Mouse (Mus musculus) left cerebral cortex, postnatal 25 days (tissue): ENCODE results near the gene Gfer. TPM values are rescaled to one million over a fixed set of nuclear protein-coding genes. Genes with fewer than 3 reads are reported as not detected.
"Not testable (repeated sequence)": the region's sequence is repeated elsewhere in the genome, so short reads cannot be mapped to it uniquely, and the experiment has no call there.

ENCODE experiments used
- DNase-seq, 2 experiments: peaks; one replicate each; pipeline ENCODE4 v3.0.0; 2022; ENCODE audit warnings: low spot score in 2 of 2, mixed read lengths in 1 of 2
- intact Hi-C: fragments of 180-260 bp; cut with DNase I; formaldehyde crosslinking; loops from one replicate; pipeline ENCODE4 v1.15.1; 2025
- total RNA-seq, 2 experiments: library from RNA; stranded (reverse); gene quantifications; 2 replicates each; pipeline ENCODE4 v1.2.3; 2021

Gfer gene
- total RNA-seq, 2 experiments from 2014 or later: 19.9 to 20.2 TPM

DNA sequence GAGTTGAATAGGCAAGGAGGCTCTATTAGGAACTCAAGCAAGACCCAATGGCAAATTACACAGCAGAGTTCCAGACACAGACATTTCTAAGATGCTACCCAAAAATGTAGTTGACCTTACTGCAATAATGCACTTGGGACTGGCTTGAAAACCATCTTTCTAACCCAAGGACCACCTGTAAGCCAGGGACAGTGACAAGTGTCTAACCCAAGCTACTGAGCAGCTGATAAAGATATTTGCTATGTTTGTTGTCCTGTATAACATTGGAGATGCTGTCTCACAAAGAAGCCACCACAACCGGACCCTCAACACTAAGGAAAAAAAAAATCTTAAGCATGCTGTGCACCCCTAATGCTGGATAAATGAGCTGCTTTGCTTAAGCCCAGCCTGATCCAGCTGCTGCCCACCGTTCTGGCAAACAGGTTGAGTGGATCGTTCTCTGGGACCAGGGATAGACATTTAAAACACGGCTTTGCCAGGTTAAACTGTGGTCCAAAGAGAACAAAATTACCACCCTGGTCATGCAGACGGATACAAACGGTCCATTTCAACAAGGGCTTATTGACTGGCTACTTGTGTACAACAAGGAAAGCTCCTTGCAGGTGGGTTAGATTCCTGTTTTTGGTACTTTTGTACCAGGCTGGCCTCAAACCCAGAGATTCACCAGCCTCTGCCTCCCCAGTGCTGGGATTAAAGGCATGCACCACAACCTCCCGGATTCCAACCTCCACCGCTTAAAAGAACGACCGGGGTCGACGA, 27.3 kb upstream of the Gfer start:
- intact Hi-C loops: no loop called here

DNA sequence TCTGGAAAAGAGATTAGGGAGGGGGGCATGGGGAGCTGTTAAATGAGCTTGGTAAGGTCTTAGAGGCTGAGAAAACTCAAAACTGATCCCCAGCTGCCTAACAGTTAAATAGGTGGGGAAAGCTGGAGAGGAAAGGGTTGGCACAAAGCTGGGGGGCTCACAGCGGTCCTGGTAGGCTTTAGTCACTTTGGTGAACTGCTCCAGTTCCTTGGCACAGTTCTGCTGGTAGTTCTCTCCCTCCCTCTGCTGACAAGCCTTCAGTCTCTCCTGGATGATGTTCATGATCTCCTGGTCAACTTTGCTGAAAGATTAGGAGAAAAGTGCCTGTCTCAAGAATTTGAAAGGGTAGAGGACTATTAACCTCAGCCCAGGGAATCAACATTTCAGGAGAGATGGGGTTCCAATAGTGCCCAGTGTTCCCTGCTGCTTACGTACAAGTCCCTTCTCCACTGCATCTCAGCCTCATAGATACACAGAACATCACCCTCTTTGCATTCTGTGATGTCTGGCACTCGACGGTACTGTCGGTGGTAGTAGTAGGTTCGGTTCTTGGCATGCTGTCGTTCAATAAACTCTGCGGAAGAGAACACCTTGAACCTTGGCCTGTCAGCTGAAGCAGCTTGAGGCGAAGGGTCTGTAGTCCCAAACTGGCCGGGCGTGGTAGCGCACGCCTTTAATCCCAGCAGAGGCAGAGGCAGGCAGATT, 26.4 kb upstream of the Gfer start:
- no peak for DNase-seq
- intact Hi-C loops: no loop called here

More for the DNA sequence above, 27.3 kb upstream of the Gfer start:
- no peak for DNase-seq

DNA sequence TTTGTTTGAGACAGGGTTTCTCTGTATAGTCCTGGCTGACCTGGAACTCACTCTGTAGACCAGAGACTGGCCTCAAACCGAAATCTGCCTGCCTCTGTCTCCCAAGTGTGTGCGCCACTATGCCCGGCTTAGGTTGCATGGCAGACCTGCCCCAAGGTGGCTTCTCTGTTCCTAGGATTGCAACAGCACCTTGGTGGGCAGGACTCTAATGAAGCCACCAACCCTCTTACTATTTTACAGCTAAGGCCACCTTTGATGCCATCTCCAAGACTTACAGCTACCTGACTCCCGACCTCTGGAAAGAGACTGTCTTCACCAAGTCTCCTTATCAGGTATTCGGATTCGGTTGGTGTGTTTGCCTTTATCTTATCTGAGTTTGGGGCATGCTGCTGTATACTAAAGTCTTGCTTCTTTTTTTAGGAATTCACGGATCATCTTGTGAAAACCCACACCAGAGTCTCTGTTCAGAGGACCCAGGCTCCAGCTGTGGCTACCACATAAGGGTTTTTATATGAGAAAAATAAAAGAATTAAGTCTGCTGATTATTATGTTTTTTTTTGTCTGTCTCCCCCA, 25.5 kb upstream of the Gfer start:
- intact Hi-C loops, DNase-seq: not testable (repeated sequence)

DNA sequence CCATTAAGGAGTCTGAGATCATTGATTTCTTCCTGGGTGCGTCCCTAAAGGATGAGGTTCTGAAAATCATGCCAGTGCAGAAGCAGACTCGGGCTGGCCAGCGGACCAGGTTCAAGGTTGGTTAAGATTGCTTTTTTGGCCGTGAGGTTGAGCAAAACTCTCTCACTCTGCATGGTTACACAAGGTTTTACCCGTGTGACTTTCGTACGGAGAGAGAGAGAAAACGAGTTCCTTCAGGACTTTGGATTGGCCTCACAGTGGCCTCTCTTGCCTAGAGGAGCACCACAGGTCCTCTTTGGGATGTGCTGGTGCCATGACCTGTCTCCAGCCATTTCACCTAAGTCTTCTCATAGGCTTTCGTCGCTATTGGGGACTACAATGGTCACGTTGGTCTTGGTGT, 24.7 kb upstream of the Gfer start:
- DNase-seq, intact Hi-C loops: not testable (repeated sequence)

DNA sequence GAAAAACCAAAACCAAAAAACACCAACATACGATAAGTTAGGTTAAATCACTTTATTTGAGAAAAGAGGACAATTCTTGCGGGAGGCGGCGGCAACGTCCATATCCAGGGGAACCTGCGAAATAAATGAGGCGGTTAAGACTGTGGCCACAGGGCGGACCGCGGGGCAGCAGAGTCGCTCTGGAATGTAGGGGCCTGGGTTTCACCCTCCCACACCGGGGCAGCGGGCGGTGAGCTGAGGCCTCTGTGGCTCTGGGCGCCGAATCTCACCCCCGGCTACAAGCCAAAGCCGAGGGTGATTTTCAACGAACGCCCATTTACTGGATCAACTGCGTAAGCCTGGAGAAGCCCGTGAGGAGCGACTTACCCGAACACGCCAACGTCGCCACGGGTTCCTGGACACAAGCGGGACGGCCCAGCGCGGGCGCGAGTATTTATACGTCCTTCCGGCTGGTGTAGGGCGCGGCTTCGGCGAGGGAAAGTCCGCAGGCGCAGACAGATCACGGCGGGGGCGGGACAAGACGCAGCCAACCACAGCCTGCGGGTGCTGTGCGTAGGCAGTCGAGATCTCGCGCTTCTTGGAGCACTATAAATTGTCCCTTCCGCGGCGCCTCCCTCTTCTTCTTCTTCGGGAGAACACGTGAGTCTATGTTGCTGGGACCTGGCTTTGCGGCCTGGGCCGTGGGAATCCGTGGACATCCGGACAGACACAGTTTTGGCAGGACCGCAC, 23.7 kb upstream of the Gfer start:
- peak; percentile 99 for DNase-seq
- intact Hi-C loops: no loop called here

DNA sequence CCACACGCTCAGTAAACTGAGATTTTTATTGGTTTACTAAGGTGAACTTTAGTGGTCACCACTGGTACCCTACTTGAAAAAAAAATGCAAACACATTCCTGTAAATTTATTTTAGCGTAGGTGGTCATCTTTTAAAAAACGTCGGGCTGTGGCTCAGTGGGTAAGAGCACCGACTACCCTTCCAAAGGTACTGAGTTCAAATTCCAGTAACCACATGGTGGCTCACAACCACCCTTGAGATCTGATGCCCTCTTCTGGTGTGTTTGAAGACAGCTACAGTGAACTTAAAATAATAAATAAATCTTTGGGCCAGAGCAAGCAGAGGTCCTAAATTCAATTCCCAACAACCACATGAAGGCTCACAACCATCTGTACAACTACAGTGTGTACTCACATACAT, 23.0 kb upstream of the Gfer start:
- intact Hi-C loops, DNase-seq: not testable (repeated sequence)

DNA sequence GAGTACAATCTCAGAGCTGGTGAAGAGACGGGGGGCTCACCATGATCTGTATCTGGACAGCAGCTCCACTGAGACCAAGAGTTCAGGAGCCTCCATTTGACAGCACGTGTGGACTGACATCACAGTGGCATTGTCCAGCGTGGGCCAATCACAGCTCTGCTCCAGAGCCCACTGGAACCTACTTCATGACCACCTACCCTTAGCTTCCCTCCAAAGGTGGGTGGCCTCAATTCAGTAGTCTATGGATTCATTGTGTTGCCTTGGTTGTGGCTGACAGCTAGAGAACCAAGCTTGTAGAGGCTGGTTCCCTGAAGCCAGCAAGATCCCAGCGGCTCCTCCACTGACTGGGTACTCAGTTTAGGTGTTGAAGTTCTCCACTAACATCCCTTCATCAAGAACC, 22.0 kb upstream of the Gfer start, which contains the start of the genes Rnf151 and Rps2:
Gene Rnf151 (minus strand): TSS at position 121 of the 400 bp plus-strand sequence.
Gene Rps2 (plus strand): TSS at position 174 of the 400 bp plus-strand sequence.
- DNase-seq: no peak
- intact Hi-C loops: no loop called here

DNA sequence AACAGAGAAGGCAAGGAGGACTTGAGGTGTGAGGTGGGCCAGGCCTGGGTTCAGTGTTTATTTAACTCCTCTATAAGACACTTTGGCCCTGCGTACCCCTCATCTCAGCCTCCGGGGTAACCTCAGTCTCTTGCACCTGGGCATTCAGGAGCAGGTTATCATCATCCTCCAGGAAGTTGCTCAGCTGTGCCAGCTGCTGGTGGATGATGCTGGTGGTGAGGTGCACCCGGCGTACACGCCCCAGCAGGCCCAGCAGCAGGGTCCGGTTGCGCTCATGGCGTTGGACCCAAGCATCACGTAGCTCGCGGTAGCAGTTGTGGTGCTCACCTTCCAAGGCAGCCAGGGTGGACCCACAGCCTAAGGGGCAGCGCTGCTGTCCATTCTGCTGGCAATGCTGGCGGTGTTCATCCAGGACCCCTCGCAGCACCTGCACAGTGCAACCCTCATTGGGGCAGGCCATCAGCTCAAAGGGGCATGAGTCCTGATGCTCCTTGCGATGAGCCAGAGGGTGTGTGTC, 20.3 kb upstream of the Gfer start:
- intact Hi-C loops: no loop called here
- DNase-seq: no peak

DNA sequence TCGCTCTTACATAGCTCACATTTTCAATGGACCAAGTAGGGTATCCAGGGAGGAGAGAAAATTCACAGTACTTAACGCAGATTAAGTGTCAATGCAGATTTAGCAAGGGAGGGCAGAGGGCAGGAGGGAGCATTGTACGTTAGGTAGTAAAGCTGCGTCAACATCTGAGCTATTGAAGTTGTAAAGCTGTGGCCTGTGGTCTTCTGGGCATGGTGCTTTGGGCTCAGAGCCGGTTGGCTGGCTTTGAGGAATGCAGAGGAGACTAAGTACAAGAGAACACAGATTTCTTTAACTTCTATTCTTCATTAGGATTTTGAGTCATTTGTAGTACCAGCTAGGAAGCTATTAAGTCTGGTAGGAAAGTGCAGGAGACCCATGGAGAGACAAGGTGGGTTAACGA, 19.6 kb upstream of the Gfer start:
- intact Hi-C loops: no loop called here
- no peak for DNase-seq

DNA sequence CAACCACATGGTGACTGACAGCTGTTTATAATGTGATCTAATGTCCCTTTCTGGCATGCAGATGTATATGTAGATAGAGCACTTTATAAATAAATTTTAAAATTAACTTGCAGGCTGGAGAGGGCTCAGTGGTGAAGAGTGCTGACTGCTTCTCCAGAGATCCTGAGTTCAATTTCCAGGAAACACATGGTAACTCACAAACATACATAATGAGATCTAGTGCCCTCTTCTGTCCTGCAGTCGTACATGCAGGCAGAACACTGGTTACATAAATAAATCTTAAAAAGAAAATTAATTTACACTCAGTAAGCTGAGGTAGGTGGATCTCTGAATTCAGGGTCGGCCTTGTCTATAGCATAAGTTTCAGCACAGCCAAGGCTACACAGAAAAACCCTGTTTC, 12.7 kb upstream of the Gfer start:
- DNase-seq: peak in 1 of 2 experiments; percentile 31
- intact Hi-C loops: no loop called here

DNA sequence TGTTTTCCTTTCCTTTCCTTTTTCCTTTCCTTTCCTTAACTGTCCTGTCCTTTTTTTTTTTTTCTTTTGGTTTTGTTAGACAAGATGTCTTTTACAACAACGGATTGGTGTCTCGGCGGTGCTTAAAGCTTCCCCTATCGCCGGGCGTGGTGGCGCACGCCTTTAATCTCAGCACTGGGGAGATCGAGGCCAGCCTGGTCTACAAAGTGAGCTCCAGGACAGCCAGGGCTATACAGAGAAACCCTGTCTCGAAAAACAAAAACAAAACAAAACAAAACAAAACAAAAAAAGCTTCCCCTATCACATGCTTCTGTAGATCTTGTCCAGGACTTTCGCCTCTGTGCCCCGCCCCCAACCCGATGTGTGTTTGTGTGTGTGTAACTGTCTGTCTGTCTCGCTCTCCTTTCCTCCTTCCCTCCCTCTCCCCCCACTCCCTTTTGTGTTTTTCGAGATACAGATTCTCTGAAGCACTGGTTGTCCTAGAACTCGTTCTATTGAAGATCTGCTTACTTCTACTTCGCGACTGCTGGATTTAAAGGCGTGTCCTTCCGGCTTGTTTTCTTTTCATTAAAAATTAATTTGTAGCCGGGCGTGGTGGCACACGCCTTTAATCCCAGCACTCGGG, 12.0 kb upstream of the Gfer start:
- intact Hi-C loops: no loop called here
- DNase-seq: no peak

DNA sequence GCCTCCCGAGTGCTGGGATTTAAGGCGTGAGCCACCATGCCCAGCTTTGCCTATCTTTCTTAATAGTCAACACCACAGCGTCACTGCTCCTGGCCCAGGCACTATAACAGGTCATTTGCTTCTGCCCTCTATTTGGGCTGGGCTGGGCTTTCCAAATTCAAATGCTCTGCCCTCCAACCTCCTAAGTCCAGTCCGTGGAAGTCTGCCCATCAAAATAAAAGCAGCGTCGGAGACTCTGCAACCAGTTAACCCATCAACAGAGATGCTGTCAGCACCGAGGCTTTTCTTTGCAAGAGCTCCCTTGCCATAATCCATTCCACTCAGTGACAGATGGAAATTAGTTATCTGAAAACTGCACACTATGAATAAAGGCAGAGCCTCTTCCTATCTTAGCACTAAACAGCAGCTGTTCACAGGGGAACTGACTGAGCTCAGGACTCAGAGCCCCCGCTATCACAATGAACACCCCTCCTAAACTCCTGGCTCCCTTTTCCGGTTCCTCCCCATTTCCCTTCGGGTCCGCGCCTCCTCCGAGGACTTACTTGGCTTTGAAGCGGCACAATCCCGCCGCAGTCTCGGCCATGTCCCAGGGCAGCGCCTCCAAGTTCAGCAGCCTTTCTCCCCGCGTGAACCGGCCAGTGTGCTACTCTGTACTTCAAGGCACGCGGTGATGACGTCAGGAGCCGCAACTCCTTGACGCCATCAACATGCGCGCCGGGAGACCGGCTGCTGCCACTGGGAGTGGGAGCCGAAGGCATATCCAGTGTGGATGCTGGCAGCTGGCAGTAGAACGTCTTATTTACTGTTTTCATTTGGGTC, 11.2 kb upstream of the Gfer start, which contains the start of gene Tbl3:
Gene Tbl3 (minus strand): TSS at position 679 of the 819 bp plus-strand sequence.
- DNase-seq: peak; percentile 97 to 98
- intact Hi-C loops: no loop called here

DNA sequence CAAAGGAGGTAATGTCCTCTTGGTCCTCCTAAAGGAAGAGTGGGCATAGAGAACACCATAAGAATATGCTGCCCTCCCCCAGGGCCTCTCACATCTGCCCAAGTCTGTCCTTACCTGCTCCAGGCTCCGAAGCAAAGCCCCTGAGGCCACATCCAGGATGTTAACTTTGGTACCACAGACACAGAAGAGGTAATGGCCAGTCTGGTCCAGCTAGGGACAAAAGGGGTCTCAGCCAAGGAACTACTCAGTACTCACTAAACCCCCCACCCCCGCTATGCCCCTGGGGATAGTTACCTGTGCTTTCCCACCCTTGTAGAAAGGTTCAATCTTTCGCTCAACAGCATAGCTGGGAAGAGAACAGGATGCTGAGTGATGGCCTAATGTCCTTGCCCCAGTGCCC, 9.9 kb upstream of the Gfer start:
- intact Hi-C loops: no loop called here
- no peak for DNase-seq

DNA sequence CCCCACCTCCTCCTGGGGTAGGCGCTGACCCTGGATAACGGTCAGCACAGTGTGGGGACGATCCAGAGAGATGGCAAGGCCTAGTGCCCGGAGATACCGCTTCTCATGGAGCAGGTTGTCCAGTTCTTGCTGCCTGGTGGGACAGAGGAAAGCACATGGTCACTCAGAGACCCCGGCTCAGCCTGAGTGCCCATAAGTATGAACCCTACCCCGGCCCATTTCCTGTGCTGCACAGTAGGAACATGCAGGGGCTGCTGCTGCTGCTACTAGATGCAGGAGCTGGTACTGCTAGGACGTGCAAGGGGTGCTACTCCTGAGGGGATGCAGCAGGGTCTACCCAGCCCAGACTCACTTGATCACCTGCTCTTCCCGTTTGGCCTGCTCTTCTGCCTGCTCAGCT, 5.3 kb upstream of the Gfer start:
- intact Hi-C loops: no loop called here

DNA sequence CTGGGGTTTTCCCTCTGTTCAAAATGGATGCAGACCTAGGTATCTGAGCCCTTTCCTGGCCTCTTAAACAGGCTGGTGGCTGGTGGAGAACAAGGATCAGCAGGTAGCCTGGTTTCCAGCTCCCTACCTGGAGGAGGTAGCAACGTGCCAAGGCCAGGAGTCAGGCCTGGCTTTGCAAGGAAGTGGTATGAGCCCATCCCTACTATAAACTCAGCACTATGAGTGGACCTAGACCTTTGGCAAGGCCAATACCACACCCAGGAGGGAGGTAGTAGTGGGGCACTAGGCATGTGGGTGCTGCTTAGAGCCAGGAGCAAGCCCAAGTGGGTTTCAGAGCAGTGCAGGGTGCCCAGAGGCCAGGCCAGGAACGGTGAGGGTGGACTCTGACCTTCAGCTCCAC, 3.5 kb upstream of the Gfer start:
- intact Hi-C loops: no loop called here
- no peak for DNase-seq

More for the DNA sequence above, 5.3 kb upstream of the Gfer start:
- no peak for DNase-seq

DNA sequence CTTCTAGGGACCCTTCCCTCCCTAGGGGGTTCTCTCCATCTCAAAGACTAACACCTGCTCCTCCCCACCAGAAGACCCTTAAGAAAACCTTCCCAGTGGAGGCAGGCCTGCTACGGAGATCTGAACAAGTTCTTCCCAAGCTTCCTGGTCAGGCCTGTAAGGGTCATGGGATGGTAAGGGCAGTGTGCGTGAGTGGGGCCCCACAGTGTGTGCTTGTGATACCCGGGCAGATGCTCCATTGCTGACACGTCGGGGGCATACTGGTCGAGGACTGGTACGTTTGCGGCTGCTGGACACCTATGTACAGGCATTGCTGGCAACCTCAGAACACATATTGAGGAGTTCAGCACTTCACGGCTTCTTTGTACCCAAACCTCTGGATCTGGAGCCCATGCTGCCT, 2.8 kb upstream of the Gfer start:
- DNase-seq: no peak
- intact Hi-C loops: no loop called here

DNA sequence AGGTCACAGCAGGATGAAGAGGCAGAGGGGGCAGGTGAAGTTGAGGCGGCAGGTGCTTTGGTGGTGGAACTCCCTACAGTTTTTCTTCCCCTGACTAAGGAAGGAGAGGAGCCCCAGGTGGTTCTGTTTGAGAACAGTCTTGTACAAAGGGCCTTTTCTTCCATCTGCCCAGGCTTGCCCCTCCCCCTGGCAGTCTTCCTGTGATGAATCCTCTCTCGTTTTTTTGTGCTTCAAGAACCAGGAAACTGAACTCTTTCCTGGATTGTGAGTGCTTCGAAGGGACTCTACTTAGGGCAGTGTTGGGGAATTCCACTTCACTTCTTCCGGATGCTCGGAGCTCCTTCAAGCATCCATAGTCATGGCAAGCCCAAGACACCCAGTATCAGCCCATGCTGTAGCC, 2.0 kb upstream of the Gfer start:
- intact Hi-C loops: no loop called here
- no peak for DNase-seq

DNA sequence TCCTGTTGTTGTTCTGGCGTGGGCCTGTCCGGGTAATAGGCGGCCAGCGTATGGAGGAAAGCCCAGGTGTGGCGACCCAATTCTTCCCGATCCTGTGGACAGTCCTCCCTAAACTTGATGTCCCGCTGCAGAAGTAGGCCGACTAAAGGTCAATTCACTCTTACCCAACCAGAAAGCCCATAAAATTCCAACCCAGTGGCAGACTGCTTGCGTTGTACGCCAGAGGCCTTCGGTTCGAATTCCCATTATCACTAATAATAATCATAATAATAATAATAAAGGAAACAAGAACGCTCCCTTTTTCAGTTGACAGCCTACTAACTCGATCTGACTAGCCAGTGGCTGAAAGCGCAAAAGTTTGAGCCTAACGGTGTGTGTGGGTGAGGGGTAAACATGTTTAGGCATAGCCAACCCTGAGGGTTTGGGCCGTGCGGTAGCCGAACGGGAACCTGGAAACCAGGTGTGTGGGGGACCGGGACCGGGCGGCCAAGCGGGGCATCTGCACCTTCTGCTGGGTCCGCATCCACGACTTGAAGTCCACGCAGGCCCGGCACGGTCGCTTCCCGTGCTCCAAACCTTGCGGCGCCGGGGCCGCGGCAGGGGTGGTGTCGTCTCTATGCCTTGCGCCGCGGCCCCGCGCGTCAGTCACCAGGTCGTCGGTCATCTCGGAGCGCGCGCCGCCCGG, 488 bp downstream of the Gfer start:
- intact Hi-C loops: no loop called here
- DNase-seq: no peak
